Mouse (Mus musculus) thymus, adult 2 months (tissue): ENCODE measurements around the gene Tor1a. TPM values are rescaled to one million over a fixed set of nuclear protein-coding genes. Genes with fewer than 3 reads are reported as not detected.
"Not testable (repeated sequence)": the region's sequence is repeated elsewhere in the genome, so short reads cannot be mapped to it uniquely, and the experiment has no call there.

Experiments
- DNase-seq: peaks from one replicate; pipeline ENCODE4 v3.0.0; 2021
- H3K27ac ChIP-seq: fragments of 200-500 bp; 2 replicates; pipeline ENCODE4 v1.5.1; 2012; ENCODE audit warnings: low read length, control low read depth; ENCODE audit not compliant: control insufficient read depth, insufficient read depth
- H3K27me3 ChIP-seq: fragments of 200-500 bp; 2 replicates; pipeline ENCODE4 v1.6.1; 2012; ENCODE audit warnings: mild to moderate bottlenecking, low read length, moderate library complexity, mixed read lengths; ENCODE audit not compliant: control insufficient read depth, insufficient read depth
- H3K36me3 ChIP-seq: fragments of 200-500 bp; 2 replicates; pipeline ENCODE4 v1.6.1; 2012; ENCODE audit warnings: mild to moderate bottlenecking, low read length, moderate library complexity; ENCODE audit not compliant: control insufficient read depth, insufficient read depth
- H3K4me1 ChIP-seq: fragments of 200-500 bp; replicated peaks from 2 replicates; pipeline ENCODE4 v1.6.1; 2012; ENCODE audit warnings: low read length; ENCODE audit not compliant: control insufficient read depth, insufficient read depth
- H3K4me3 ChIP-seq: fragments of 200-500 bp; 2 replicates; pipeline ENCODE4 v1.5.1; 2012; ENCODE audit warnings: mild to moderate bottlenecking, low read length, control low read depth, moderate library complexity; ENCODE audit not compliant: control insufficient read depth, insufficient read depth
- CTCF ChIP-seq: fragments of 200-500 bp; IDR thresholded peaks from 2 replicates; pipeline ENCODE4 v1.5.1; 2012; ENCODE audit warnings: mild to moderate bottlenecking, control low read depth, low read length, moderate library complexity, borderline replicate concordance; ENCODE audit not compliant: control insufficient read depth, poor library complexity, insufficient read depth; ENCODE audit errors: extremely low read depth
- POLR2A ChIP-seq: fragments of 200-500 bp; IDR thresholded peaks from 2 replicates; pipeline ENCODE4 v1.6.1; 2012; ENCODE audit warnings: mild to moderate bottlenecking, low read length, control low read depth, moderate library complexity; ENCODE audit not compliant: control insufficient read depth, poor library complexity, insufficient read depth; ENCODE audit errors: extremely low read depth
- WGBS: fragments of 180-500 bp; shearing (Covaris S2); methylation state at CpG from one replicate; pipeline ENCODE4 v1.1.7; 2018; 5-methylcytosine and 5-hydroxymethylcytosine counted together
- polyA plus RNA-seq: library from polyadenylated mRNA; depleted of rRNA; stranded (reverse); fragments of >200 nt; gene quantifications from 2 replicates; pipeline ENCODE4 v1.2.3, GENCODE M21; 2012

Gene Tor1a
- polyA plus RNA-seq, 1 experiment: 65.7 TPM

- Histone ChIP-seq H3K27me3 (no peaks in the 10 kb centered on the region), H3K27ac (no peak overlapping the region), H3K36me3 (no peaks in the 10 kb centered on the region), H3K4me1 (0 out of 2 replicates have a peak, but pooled peaks cover 2% of the 10 kb centered on the region), H3K4me3 (no peak overlapping the region)
- 77% methylated on average over 4 of the region's 4 CpGs for WGBS
- no peak for TF ChIP-seq CTCF
- no peak for TF ChIP-seq POLR2A
- no peak for DNase-seq
These were observed 29.1 kb downstream of the Tor1a start for GRCm38 (mm10) chr2:30938574-30938991.

GRCm38 (mm10) chr2:30937731-30938130, 30.0 kb downstream of the Tor1a start:
- no peak for DNase-seq
- WGBS: 80% methylated on average over 8 of the region's 8 CpGs
- H3K27ac ChIP-seq: no peak overlapping the region

GRCm38 (mm10) chr2:30936808-30937207, 30.9 kb downstream of the Tor1a start:
- Histone ChIP-seq H3K4me1 (no peaks in the 10 kb centered on the region), H3K36me3 (no peaks in the 10 kb centered on the region), H3K27me3 (no peaks in the 10 kb centered on the region), H3K27ac (no peak overlapping the region), H3K4me3 (no peak overlapping the region)
- TF ChIP-seq CTCF: no peak
- TF ChIP-seq POLR2A: no peak
- no peak for DNase-seq
- WGBS: 95% methylated on average over 3 of the region's 3 CpGs

More at GRCm38 (mm10) chr2:30937731-30938130, 30.0 kb downstream of the Tor1a start:
- TF ChIP-seq POLR2A: no peak
- no peak for TF ChIP-seq CTCF
- no peaks in the 10 kb centered on the region for H3K27me3 ChIP-seq
- H3K4me1 ChIP-seq: 0 out of 2 replicates have a peak, but pooled peaks cover 2% of the 10 kb centered on the region
- H3K4me3 ChIP-seq: no peak overlapping the region
- no peaks in the 10 kb centered on the region for H3K36me3 ChIP-seq

GRCm38 (mm10) chr2:30933917-30934450, 33.7 kb downstream of the Tor1a start:
- no peaks in the 10 kb centered on the region for H3K36me3 ChIP-seq
- no peak overlapping the region for H3K27ac ChIP-seq
- no peak overlapping the region for H3K4me3 ChIP-seq
- peak; percentile 73 for DNase-seq
- 20% methylated on average over 7 of the region's 7 CpGs for WGBS
- H3K27me3 ChIP-seq: no peaks in the 10 kb centered on the region
- H3K4me1 ChIP-seq: peaks cover 4% of the 10 kb centered on the region
- TF ChIP-seq CTCF: no peak
- no peak for TF ChIP-seq POLR2A

GRCm38 (mm10) chr2:30933032-30933431, 34.7 kb downstream of the Tor1a start:
- TF ChIP-seq CTCF (no peak), POLR2A (no peak)
- H3K4me1 ChIP-seq: peaks cover 4% of the 10 kb centered on the region
- 90% methylated on average over 6 of the region's 6 CpGs for WGBS

GRCm38 (mm10) chr2:30931922-30932321, 35.8 kb downstream of the Tor1a start:
- no peak for DNase-seq
- Histone ChIP-seq H3K4me3 (no peak overlapping the region), H3K27ac (no peak overlapping the region), H3K27me3 (no peaks in the 10 kb centered on the region), H3K4me1 (peaks cover 13% of the 10 kb centered on the region), H3K36me3 (no peaks in the 10 kb centered on the region)
- TF ChIP-seq POLR2A (no peak), CTCF (no peak)
- 82% methylated on average over 3 of the region's 3 CpGs for WGBS

More at GRCm38 (mm10) chr2:30933032-30933431, 34.7 kb downstream of the Tor1a start:
- no peak for DNase-seq
- no peaks in the 10 kb centered on the region for H3K27me3 ChIP-seq
- no peak overlapping the region for H3K27ac ChIP-seq
- H3K4me3 ChIP-seq: no peak overlapping the region
- H3K36me3 ChIP-seq: no peaks in the 10 kb centered on the region

- H3K4me1 ChIP-seq: peaks cover 14% of the 10 kb centered on the region
- 97% methylated on average over 2 of the region's 2 CpGs for WGBS
- not testable (repeated sequence) for DNase-seq, H3K27me3 ChIP-seq, H3K27ac ChIP-seq, H3K4me3 ChIP-seq, H3K36me3 ChIP-seq
These were observed 36.9 kb downstream of the Tor1a start for GRCm38 (mm10) chr2:30930846-30931245.
